Mouse (Mus musculus): ENCODE results near the gene Mgrn1.

GRCm38 (mm10) chr16:4879708-4880124 is 6.3 kb upstream of the Mgrn1 start:
- TF ChIP-seq HCFC1 (IDR thresholded peaks at IDR 0.05; ENCODE audit: low read depth, low read length), result peak; percentile 94
- TF ChIP-seq TCF12 (IDR thresholded peaks at IDR 0.05; ENCODE audit: low read depth, low read length), result peak; percentile 17; the same call in 1 of the 2 replicates
- peak; percentile 64 for TF ChIP-seq POLR2AphosphoS2 (IDR thresholded peaks at IDR 0.05; ENCODE audit: low read length)
- TF ChIP-seq ZC3H11A (IDR thresholded peaks at IDR 0.05; ENCODE audit: low read depth, low read length), result no peak
- peak in 2 of 3 experiments; percentile 24 to 33; a peak in 4 of 6 replicates for TF ChIP-seq CTCF (IDR thresholded peaks at IDR 0.05 in 2 of 3, conservative IDR thresholded peaks at IDR 0.05 in 1 of 3; ENCODE audit: control insufficient read depth in 1 of 3, insufficient read depth in 1 of 3, low read depth in 2 of 3, low read length in 3 of 3, poor library complexity in 1 of 3, severe bottlenecking in 1 of 3)
- peak; percentile 53; the same call in 1 of the 2 replicates for TF ChIP-seq ETS1 (IDR thresholded peaks at IDR 0.05; ENCODE audit: low read depth, low read length)
- no peak for TF ChIP-seq GABPA (IDR thresholded peaks at IDR 0.05; ENCODE audit: low read depth, low read length)
- TF ChIP-seq MAFK (IDR thresholded peaks at IDR 0.05; ENCODE audit: borderline replicate concordance, low read depth, low read length), result no peak
- no peak; the same call in 1 of the 2 replicates for TF ChIP-seq RAD21 (IDR thresholded peaks at IDR 0.05; ENCODE audit: low read depth, low read length)
- no peak for TF ChIP-seq USF2 (IDR thresholded peaks at IDR 0.05; ENCODE audit: borderline replicate concordance in 1 of 2, insufficient read depth in 1 of 2, low read depth in 1 of 2, low read length in 2 of 2)
- no peak; the same call in 1 of the 2 replicates for TF ChIP-seq MYC (IDR thresholded peaks at IDR 0.05; ENCODE audit: low read depth, low read length)
- peak; percentile 40; the same call in 1 of the 2 replicates for TF ChIP-seq USF1 (IDR thresholded peaks at IDR 0.05; ENCODE audit: low read depth, low read length)
- TF ChIP-seq EP300 (IDR thresholded peaks at IDR 0.05; ENCODE audit: low read depth in 1 of 2, low read length in 2 of 2), result no peak
